Mouse (Mus musculus) macrophage (primary cell): ENCODE results near the gene Supt4a. TPM values are rescaled to one million over a fixed set of nuclear protein-coding genes. Genes with fewer than 3 reads are reported as not detected.

ENCODE experiments used
- H3K27ac ChIP-seq: fragments of 350-480 bp; formaldehyde crosslinking; 2 replicates; pipeline ENCODE4 v1.9.0; 2021
- H3K36me3 ChIP-seq: fragments of 350-480 bp; formaldehyde crosslinking; 2 replicates; pipeline ENCODE4 v1.9.0; 2021; ENCODE audit errors: inconsistent target
- H3K4me3 ChIP-seq: fragments of 350-480 bp; formaldehyde crosslinking; 2 replicates; pipeline ENCODE4 v1.9.0; 2021; ENCODE audit errors: inconsistent target
- H3K79me2 ChIP-seq: fragments of 350-480 bp; formaldehyde crosslinking; 2 replicates; pipeline ENCODE4 v1.9.0; 2021; ENCODE audit errors: inconsistent target
- WGBS: methylation state at CpG from one replicate; pipeline ENCODE4 v1.1.7; 2026; ENCODE audit warnings: inconsistent platforms; ENCODE audit not compliant: missing documents; 5-methylcytosine and 5-hydroxymethylcytosine counted together
- polyA plus RNA-seq: library from polyadenylated mRNA; stranded (reverse); fragments of 250-400 nt; gene quantifications from 3 replicates; pipeline ENCODE4 v1.2.4, GENCODE M21; 2018; ENCODE audit warnings: inconsistent platforms

Supt4a gene
- polyA plus RNA-seq, 1 experiment from 2014 or later: 85.3 TPM

DNA sequence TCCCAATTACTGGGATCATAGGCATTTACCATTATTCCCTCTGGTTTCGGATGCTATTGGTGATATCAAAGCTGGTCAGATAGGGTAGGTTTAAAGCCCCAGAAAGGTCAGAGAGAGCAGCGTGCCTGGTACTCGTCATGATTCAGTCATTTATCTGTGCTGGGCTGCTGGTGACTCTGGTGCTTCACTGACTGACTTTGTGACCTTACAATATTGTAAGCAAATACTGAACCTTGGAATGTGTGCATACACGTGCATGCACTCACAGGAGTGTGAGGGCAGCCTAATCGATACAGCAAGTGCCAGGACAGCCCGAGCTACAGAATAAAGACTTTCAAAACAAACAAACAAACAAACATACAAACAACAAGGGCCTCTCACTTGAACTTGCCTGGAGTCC is 1.7 kb upstream of the Supt4a start:
- no peak overlapping the region for H3K4me3 ChIP-seq
- H3K27ac ChIP-seq: no peak overlapping the region
- WGBS: 93% methylated on average over 6 of the region's 6 CpGs
- peaks cover 13% of the 10 kb centered on the region; the same call in 1 of the 2 replicates for H3K36me3 ChIP-seq
- H3K79me2 ChIP-seq: peaks cover 33% of the 10 kb centered on the region

GRCm38 (mm10) chr11:87736647-87737134 is 661 bp upstream of the Supt4a start:
- H3K27ac ChIP-seq: peak overlapping the region; percentile 63
- H3K4me3 ChIP-seq: peak overlapping the region; percentile 52
- peaks cover 43% of the 10 kb centered on the region for H3K79me2 ChIP-seq
- peaks cover 15% of the 10 kb centered on the region; the same call in 1 of the 2 replicates for H3K36me3 ChIP-seq
- 3% methylated on average over 29 of the region's 31 CpGs for WGBS

DNA sequence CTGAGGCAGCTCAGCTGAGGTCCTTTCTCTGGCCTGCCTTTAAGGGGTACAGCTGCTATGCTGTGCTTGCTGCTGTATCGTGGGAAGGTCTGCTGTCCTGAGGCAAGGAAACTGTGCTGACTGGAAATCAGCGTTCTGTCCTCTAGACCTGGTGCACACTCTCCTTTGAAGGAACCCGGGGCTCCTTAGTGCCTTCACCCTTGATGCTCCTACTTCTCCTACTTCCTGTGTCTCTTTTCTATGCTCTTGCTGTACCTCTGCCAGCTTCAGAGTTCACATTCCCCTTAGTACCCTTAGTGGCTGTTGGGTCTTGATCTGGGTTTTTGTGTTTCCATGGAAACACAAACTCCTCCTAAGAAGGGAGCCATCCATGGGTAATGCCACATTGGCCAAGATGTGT is 6.3 kb downstream of the Supt4a start:
- Histone ChIP-seq H3K36me3 (peaks cover 44% of the 10 kb centered on the region; the same call in 1 of the 2 replicates), H3K79me2 (peaks cover 35% of the 10 kb centered on the region), H3K27ac (no peak overlapping the region), H3K4me3 (no peak overlapping the region)
- WGBS: 94% methylated on average over 3 of the region's 3 CpGs

GRCm38 (mm10) chr11:87744964-87745363 is 7.6 kb downstream of the Supt4a start:
- Histone ChIP-seq H3K79me2 (peaks cover 23% of the 10 kb centered on the region), H3K4me3 (no peak overlapping the region), H3K27ac (no peak overlapping the region), H3K36me3 (peaks cover 38% of the 10 kb centered on the region; the same call in 1 of the 2 replicates)
- 31% methylated on average over 4 of the region's 4 CpGs for WGBS

GRCm38 (mm10) chr11:87745632-87746555 is 8.5 kb downstream of the Supt4a start:
- Histone ChIP-seq H3K27ac (no peak overlapping the region), H3K4me3 (no peak overlapping the region), H3K36me3 (peaks cover 31% of the 10 kb centered on the region; the same call in 1 of the 2 replicates), H3K79me2 (peaks cover 13% of the 10 kb centered on the region; the same call in 1 of the 2 replicates)
- WGBS: 89% methylated on average over 9 of the region's 9 CpGs

DNA sequence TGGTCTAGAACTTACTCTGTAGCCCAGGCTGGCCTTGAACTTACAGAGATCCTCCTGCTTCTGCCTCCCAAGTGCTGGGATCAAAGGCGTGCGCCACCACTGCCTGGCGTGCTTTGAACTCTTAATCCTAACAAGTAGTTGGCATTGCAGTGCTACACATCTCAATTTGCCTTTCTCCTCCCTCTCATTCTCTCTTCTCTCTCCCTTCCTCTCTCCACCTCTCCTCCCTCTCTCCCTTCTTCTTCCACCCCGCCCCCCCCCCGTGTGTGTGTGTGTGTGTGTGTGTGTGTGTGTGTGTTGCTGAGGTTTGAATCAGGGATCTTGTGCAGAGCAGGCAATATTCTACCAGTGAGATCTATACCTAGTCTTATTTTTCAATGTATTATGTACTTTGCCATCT is 10.0 kb downstream of the Supt4a start:
- peaks cover 22% of the 10 kb centered on the region; the same call in 1 of the 2 replicates for H3K36me3 ChIP-seq
- no peak overlapping the region for H3K4me3 ChIP-seq
- 97% methylated on average over 3 of the region's 5 CpGs for WGBS
- H3K27ac ChIP-seq: no peak overlapping the region
- peaks cover 8% of the 10 kb centered on the region; the same call in 1 of the 2 replicates for H3K79me2 ChIP-seq

DNA sequence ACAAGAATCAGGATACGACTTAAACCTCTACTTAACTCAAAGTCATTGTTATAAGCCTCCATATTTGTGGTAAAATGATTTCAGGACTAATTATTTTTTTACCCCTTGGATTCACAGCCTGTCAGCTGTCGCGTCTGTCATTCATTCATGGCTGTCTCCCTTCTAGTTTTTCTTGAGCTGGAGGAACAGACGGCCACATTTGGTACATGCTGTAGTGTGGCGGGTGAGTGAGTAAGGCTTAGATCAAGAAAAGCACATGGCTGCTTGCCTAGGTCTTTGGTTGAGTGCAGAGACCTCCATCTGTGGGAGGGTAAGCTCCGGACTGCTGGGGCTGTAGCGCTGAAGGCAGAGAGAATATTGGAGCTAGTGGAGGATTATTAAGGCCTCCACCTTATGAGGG is 10.4 kb downstream of the Supt4a start:
- H3K79me2 ChIP-seq: peaks cover 12% of the 10 kb centered on the region; the same call in 1 of the 2 replicates
- no peak overlapping the region for H3K27ac ChIP-seq
- peaks cover 18% of the 10 kb centered on the region; the same call in 1 of the 2 replicates for H3K36me3 ChIP-seq
- 100% methylated on average over 7 of the region's 7 CpGs for WGBS
- H3K4me3 ChIP-seq: no peak overlapping the region

- WGBS: 12% methylated on average over 18 of the region's 19 CpGs
Measured at GRCm38 (mm10) chr11:87748132-87749119, 11.1 kb downstream of the Supt4a start.

GRCm38 (mm10) chr11:87749192-87750042 is 12.1 kb downstream of the Supt4a start:
- peaks cover 4% of the 10 kb centered on the region; the same call in 1 of the 2 replicates for H3K36me3 ChIP-seq
- WGBS: under 1% methylated on average over 18 of the region's 18 CpGs

More at GRCm38 (mm10) chr11:87748132-87749119, 11.1 kb downstream of the Supt4a start:
- Histone ChIP-seq H3K27ac (peak overlapping the region; percentile 99), H3K36me3 (peaks cover 14% of the 10 kb centered on the region; the same call in 1 of the 2 replicates), H3K4me3 (peak overlapping the region; percentile 38), H3K79me2 (peaks cover 19% of the 10 kb centered on the region; the same call in 1 of the 2 replicates)

GRCm38 (mm10) chr11:87750043-87750421 is 12.7 kb downstream of the Supt4a start:
- WGBS: 3% methylated on average over 11 of the region's 11 CpGs
- Histone ChIP-seq H3K36me3 (no peaks in the 10 kb centered on the region), H3K79me2 (peaks cover 33% of the 10 kb centered on the region; the same call in 1 of the 2 replicates), H3K27ac (peak overlapping the region; percentile 99), H3K4me3 (peak overlapping the region; percentile 22; the same call in 1 of the 2 replicates)

More at GRCm38 (mm10) chr11:87749192-87750042, 12.1 kb downstream of the Supt4a start:
- peak overlapping the region; percentile 38 for H3K4me3 ChIP-seq
- H3K79me2 ChIP-seq: peaks cover 27% of the 10 kb centered on the region; the same call in 1 of the 2 replicates
- H3K27ac ChIP-seq: peak overlapping the region; percentile 99

DNA sequence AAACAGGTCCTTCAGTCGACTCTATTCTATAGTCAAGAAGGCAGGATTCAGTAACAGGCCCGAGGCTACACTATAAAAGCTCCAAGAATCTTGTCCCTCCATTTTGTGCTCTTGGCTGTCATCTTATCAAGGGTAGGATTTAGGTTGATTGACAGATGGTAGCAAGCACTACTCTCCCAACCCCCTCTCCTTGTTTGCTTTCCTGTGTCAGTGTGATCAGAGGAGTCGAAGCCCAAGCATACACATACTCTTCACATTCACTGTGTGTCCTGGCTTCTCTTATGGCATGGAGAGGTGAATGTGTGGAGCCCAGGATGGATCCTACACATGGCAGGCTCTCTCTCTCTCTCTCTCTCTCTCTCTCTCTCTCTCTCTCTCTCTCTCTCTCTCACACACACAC is 13.2 kb downstream of the Supt4a start:
- 19% methylated on average over 3 of the region's 3 CpGs for WGBS

DNA sequence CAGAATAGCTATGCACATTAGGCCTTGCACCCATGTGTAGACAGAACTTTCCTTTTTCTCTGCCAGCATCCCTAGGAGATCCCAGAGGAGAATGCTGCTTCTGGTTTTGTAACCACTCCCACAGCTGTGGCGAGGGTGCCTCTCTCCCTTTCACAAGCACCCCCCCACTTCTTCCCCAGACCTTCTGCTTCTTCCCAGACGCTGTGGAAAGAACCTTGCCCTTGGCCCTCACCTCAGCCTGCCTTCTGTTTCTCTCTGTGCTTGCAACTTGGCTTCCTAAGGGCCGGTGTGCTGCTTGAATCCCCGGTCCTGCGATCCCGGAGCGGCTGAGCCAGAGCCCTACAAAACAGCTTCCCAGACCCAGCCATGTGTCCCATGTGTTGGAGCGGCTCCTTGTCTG is 13.7 kb downstream of the Supt4a start:
- Histone ChIP-seq H3K36me3 (no peaks in the 10 kb centered on the region), H3K4me3 (no peak overlapping the region), H3K27ac (peak overlapping the region; percentile 99), H3K79me2 (peaks cover 41% of the 10 kb centered on the region)
- 32% methylated on average over 8 of the region's 8 CpGs for WGBS

More for the DNA sequence above, 13.2 kb downstream of the Supt4a start:
- Histone ChIP-seq H3K4me3 (no peak overlapping the region; the same call in 1 of the 2 replicates), H3K27ac (peak overlapping the region; percentile 99), H3K36me3 (no peaks in the 10 kb centered on the region), H3K79me2 (peaks cover 36% of the 10 kb centered on the region)

DNA sequence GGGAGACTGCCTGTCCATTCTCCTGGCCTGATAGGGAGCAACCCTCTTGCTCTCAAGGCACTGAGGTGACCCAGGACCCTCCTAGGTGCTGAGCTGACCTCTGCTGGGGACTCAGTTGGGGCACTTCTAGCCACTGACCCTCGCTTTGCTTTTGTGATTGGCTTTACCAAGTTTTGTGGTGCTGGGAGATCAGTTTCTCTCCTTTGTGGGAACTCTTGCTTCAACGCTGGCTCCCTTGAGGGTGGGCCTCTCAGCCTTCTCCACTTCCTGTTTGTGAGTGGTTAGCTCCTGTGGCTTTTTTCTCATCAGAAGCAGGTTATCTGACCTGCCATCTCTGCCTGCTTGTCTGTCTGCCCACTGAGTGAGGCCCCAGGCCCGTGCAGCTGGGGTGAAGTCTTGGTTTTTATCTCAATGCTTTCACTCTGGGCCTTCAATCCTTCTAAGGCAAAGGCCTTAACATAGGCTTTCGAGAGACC is 14.2 kb downstream of the Supt4a start:
- WGBS: 14% methylated on average over 4 of the region's 4 CpGs
- peaks cover 46% of the 10 kb centered on the region for H3K79me2 ChIP-seq

More for the DNA sequence above, 14.2 kb downstream of the Supt4a start:
- peak overlapping the region; percentile 99 for H3K27ac ChIP-seq
- no peaks in the 10 kb centered on the region for H3K36me3 ChIP-seq
- H3K4me3 ChIP-seq: no peak overlapping the region
